Mouse (Mus musculus): ENCODE measurements around the gene Ccp110.

Gene Ccp110

GRCm38 (mm10) chr7:118725459-118725858 lies 13.1 kb downstream of the Ccp110 start:
- DNase-seq (ENCODE audit: low read depth, low spot score), result no peak

GRCm38 (mm10) chr7:118728846-118729587 lies 16.7 kb downstream of the Ccp110 start:
- no peak for DNase-seq (ENCODE audit: low read depth, low spot score)

- DNase-seq (ENCODE audit: low read depth, low spot score), result no peak
Observed at GRCm38 (mm10) chr7:118731781-118732180, 19.4 kb downstream of the Ccp110 start.

GRCm38 (mm10) chr7:118733225-118733624 lies 20.9 kb downstream of the Ccp110 start:
- no peak for DNase-seq (ENCODE audit: low read depth, low spot score)

- DNase-seq (ENCODE audit: low read depth, low spot score), result peak; percentile 41
Observed at GRCm38 (mm10) chr7:118738730-118739129, 26.4 kb downstream of the Ccp110 start.

GRCm38 (mm10) chr7:118739975-118740531 lies 27.7 kb downstream of the Ccp110 start, which contains the start of gene Vps35l:
Gene Vps35l, plus strand, starts transcription at chr7:118740226.
- DNase-seq (ENCODE audit: low read depth, low spot score), result peak; percentile 87

- peak; percentile 94 for DNase-seq (ENCODE audit: low read depth, low spot score)
Observed at GRCm38 (mm10) chr7:118740532-118741338, 28.4 kb downstream of the Ccp110 start.

- DNase-seq (ENCODE audit: low read depth, low spot score), result peak; percentile 11
Observed at GRCm38 (mm10) chr7:118742278-118742677, 29.9 kb downstream of the Ccp110 start.

GRCm38 (mm10) chr7:118744766-118745165 lies 32.4 kb downstream of the Ccp110 start:
- DNase-seq (ENCODE audit: low read depth, low spot score), result no peak

- no peak for DNase-seq (ENCODE audit: low read depth, low spot score)
Observed at GRCm38 (mm10) chr7:118747891-118748672, 35.7 kb downstream of the Ccp110 start.

- no peak for DNase-seq (ENCODE audit: low read depth, low spot score)
Observed at GRCm38 (mm10) chr7:118749706-118750105, 37.4 kb downstream of the Ccp110 start.

- DNase-seq (ENCODE audit: low read depth, low spot score), result no peak
Observed at GRCm38 (mm10) chr7:118751625-118752024, 39.3 kb downstream of the Ccp110 start.

GRCm38 (mm10) chr7:118755756-118756155 lies 43.4 kb downstream of the Ccp110 start:
- DNase-seq (ENCODE audit: low read depth, low spot score), result no peak

GRCm38 (mm10) chr7:118756490-118757265 lies 44.3 kb downstream of the Ccp110 start:
- no peak for DNase-seq (ENCODE audit: low read depth, low spot score)

GRCm38 (mm10) chr7:118758369-118758768 lies 46.0 kb downstream of the Ccp110 start:
- no peak for DNase-seq (ENCODE audit: low read depth, low spot score)

- DNase-seq (ENCODE audit: low read depth, low spot score), result no peak
Observed at GRCm38 (mm10) chr7:118759372-118759771, 47.0 kb downstream of the Ccp110 start.

GRCm38 (mm10) chr7:118763939-118764338 lies 51.6 kb downstream of the Ccp110 start:
- no peak for DNase-seq (ENCODE audit: low read depth, low spot score)

- no peak for DNase-seq (ENCODE audit: low read depth, low spot score)
Observed at GRCm38 (mm10) chr7:118764725-118765124, 52.4 kb downstream of the Ccp110 start.

- DNase-seq (ENCODE audit: low read depth, low spot score), result no peak
Observed at GRCm38 (mm10) chr7:118765604-118766003, 53.3 kb downstream of the Ccp110 start.

- peak; percentile 64 for DNase-seq (ENCODE audit: low read depth, low spot score)
Observed at GRCm38 (mm10) chr7:118766119-118766833, 53.9 kb downstream of the Ccp110 start.
